Mouse (Mus musculus): Measurements from ENCODE around the gene Tlr12. TPM values are rescaled to one million over a fixed set of nuclear protein-coding genes. Genes with fewer than 3 reads are reported as not detected.
A peak's percentile ranks its signal among the peaks of the same experiment; 100 is the strongest.
"Not testable (repeated sequence)": the region's sequence is repeated elsewhere in the genome, so short reads cannot be mapped to it uniquely, and the experiment has no call there.

The Tlr12 gene
- under 1 TPM; 0.19 to 0.29 TPM for total RNA-seq (2021)

DNA sequence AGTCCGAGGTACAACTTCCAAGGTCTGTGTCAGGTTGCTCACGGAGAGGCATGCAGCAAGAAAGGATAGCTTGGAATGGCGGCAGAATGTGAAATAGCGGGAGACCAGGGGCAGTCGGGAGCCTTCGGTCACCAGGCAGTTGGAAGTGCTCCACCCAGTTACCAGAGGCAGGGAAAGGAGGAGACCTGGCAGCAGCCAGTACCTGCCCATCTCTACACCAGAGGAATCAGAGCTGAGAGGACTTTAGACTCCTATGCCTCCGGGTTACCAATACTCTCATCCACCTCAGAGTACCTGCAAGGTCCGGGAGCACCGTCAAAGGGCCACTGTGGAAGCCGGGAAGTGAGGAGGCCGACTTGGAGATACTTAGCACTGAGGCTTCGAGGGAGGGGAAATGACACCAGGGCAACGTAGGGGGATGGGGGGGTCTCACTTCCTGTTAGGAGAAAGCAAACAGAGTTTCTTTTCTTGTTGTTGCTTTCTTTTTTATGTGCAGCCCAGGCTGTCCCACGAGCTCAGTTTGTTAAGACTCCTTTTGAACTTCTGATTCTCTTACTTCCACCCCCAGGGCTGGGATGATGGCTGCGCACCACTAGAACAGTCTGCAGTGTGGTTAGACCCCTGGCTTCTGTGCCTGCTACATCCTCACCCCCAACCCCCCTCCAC is at the start of gene Tlr12:
Gene Tlr12 (minus strand): TSS at position 374 of the 666 bp plus-strand sequence.
- no peak for DNase-seq

DNA sequence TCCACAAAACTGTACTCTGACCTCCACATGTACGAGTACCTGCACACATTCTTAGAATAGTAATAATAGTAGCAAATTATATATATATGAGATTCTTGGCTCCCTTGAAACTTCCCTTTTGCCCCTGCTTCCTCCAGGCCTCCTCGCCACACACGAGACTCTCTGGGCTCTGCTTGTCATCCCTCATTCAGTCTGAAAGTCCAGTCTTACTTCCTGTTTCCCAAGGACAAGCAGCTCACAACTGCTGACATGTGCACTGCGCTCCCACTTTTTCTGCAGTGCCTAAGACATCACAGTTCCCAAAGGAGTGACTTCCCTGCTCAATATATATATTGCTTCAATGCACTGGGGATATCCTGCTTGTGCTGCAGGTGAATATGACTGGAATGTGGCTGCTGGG is 48.8 kb upstream of the Tlr12 start:
- DNase-seq = not testable (repeated sequence)

DNA sequence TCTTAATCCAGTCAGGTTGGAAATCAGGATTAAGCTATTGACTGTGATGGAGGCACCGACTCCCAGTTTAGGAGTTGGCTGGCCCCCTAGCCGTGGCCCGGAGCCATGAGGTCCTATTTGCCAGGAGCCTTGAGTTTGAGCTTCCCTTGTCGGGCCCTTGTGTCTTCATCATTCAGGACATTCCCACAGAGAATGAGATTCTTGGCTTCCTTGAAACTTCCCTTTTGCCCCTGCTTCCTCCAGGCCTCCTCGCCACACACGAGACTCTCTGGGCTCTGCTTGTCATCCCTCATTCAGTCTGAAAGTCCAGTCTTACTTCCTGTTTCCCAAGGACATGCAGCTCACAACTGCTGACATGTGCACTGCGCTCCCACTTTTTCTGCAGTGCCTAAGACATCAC is 47.9 kb upstream of the Tlr12 start:
- not testable (repeated sequence) for DNase-seq

DNA sequence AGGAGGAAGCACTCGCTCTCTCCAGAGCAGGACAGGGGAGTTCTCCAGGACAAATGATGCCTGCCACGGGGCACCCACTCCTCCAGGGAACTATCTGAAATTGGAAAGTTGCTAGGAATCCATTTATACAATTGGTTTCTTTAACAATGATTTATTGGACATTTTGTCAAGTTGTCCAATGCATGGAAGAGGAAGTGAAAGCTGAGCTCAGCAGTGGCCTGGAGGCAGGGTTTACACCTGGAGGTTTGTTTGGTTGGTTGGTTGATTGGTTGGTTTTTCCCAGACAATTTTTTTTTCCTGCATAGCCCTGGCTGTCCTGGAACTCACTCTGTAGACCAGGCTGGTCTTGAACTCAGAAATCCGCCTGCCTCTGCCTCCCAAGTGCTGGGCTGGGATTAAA is 45.6 kb upstream of the Tlr12 start:
- no peak for DNase-seq

DNA sequence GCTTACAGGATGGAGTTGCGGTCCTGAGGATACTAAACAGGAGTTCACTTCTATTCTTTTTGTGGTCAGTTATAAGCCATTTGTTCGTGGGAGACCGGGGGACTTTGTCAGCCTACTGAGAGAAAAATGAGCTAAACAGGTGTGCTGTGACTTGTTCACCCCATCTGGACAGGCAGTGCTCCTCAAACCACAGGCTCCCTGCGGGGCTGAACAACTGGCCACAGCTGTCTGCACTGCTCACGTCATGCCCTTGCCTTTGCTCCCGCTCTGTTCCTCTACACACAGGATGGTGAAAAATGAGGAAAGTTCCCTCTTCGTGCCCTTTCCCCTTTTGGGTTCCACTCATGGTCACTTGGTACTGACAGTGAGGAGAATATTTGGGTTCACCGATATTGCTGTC is 42.6 kb upstream of the Tlr12 start:
- DNase-seq = no peak

DNA sequence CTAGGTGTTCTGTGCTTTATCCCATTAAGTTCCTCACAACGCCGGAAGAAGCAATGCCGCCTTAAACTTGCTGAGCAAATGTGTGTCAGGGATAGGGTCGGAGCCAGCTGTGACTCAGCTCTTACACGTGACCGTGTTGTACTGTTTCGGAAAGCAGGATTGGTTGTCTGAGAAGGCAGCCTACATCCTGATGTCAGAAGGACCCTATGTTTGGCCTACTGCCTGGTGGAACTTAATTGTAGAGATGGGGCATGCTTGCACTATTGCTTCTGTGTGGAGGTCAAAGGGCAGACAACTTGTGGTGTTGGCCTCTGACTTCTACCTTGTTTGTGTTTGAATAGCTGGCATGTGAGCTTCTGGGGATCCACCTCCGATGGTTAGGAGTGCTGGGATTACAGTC is 41.8 kb upstream of the Tlr12 start:
- no peak for DNase-seq

DNA sequence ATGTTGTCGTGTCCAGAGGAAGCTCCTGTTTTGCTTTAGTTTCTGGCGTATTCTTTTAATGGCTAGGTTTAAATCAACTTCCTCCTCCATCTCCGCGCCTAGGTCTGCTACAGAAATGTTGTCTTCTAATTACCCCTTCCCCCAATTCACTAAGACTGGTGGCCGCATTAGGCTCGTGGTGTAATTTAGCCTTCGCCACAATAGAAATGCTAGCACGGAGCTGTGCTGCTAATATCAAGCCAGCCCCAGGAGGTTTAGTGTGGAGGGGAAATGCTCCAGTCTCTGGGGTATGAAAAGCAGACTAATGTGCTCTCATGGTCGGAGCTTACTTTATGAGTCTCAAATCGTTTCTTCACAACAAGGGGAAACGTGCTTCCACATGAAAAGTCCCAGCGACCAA is 37.0 kb upstream of the Tlr12 start:
- DNase-seq = no peak

DNA sequence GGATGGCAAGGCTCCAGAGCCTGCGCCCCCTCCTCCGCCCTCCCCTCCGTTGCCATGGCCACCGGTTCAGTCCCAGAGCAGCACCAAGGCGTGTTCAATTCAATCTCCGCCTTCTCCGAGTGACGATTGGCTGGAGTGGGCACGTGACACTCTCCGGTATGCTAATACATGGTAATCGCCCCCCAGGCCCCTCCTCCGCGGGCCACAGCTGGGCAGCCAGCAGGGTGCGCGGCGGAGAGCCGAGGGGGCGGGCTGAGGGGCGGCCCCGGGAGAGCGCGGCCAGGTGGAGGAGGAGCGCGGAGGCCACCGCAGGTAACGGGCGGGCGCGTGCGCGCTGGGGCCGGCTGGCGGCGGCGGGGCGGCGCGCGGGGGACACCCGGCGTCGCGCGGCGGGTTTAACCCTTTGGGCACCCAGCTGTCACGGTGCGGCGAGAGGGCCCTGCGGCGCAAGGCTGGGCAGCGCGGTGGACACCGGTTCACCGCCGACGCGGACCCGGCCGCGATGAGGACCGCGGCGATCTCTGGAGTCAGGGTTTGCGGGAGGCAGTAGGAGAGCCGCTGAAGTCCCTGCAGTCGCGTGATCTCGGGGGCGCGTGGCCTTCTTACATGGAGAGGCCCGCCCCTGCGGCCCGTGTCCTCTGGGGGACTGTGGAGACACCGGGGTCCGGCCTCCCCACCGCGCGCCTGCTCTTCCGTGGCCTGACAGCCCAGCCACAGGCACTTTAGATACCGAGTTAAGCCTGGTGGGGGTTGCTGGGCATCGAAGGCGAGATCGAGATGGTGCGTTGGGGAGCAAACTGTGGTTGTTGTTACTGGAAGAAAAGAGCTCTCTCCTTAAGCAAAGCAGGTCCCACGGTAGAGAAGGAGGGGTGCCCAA is 36.3 kb upstream of the Tlr12 start, which contains the start of gene Phc2:
Gene Phc2 (plus strand): TSS at position 198 of the 877 bp plus-strand sequence.
- DNase-seq = peak; percentile 92

DNA sequence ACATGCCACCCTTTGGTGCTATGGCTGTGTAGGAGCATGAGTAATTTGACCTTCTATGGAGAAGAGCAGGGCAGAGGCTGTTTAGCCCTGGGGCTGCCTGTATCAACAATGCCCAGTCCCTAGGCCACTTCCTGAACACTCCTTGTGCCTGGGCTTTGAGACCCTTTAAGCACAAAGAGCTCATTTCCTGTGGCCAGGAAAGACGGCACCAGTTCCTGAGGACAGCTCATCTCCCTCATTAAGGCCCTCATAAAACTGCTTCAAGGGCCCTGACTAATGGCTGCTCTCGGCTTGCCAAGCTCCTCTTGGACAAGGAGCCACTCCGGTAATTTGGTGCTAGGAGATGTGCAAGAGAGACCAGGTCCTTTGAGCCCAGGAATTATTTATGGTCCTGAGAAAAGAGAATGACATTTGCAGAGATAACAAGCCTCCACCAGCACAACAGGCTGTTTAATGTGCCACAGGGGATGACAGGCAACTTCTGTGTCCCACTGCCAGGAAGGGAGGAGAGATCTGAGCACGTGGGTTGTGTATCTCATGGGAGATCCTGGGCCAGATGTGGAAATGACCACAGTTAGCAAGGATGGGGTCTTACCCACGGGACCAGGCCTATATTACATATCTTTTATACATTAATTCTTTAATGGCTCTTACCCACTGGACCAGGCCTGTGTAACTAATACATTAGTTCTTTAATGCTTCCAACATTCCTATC is 34.3 kb upstream of the Tlr12 start:
- DNase-seq = no peak

DNA sequence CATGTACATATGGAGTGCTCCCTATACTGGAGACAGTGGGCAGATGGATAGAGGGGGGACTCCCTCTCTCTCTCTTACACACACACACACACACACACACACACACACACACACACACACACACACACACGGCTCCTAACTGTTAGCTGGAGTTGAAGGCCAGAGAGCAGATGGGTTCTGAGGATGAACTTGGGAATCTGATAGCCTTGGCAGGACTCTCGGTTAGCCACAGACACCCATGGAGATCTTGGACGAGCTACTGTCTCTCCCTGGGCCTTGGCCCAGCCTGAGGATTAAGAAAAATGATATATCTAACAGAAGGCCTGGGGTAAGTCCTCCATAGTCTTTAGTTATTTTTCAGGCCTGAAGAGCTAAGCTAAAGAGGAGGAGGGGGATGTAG is 33.1 kb upstream of the Tlr12 start:
- no peak for DNase-seq

DNA sequence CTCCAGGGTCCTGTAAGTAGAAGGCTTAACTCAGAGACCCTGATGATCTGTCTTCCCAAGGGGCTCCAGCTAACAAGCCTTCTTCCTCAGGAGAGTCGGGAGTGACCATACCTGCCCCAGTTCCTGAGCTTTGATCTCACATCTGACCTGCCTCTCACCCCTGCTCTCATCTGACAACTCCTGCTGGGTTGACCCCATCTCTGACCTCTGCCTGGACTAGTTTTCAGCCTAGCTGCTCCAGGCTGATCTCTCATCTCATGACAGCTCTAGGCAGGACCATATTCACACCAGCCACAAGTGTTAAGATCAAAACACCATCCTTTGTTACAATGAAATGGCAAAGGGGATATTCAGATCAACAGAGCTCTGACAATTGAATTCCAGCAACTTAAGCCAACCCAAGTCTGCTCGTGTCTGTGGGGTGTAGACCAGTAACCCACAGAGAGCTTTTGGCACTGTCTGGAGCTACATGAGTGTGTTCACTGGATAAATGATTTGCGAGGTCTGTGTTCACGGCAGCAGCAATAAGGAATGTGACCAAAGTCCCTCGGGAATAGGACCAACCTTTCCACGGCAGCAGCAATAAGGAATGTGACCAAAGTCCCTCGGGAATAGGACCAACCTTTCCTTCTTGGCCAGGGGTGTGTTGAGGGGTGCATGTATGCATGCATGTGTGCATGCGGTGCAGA is 30.3 kb upstream of the Tlr12 start:
- DNase-seq = no peak

DNA sequence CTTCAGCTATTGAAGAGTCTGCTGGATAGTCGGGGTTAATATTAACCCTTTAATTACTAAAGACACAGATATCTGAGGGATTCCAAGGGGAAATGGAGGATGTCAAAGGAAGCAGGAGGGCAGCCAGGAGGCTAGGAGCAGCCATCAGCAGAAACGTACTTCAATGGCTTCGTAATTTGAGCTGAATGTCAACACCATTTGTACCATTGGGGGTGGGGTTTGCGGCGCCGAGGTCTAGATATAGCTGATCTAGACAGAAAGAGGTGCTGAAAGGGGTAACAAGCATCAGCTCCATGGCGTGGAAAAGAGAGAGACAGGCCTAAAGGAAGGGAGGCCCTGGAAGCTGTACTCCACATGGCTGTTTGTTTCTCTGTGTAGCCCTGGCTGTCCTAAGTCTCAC is 28.3 kb upstream of the Tlr12 start:
- no peak for DNase-seq

DNA sequence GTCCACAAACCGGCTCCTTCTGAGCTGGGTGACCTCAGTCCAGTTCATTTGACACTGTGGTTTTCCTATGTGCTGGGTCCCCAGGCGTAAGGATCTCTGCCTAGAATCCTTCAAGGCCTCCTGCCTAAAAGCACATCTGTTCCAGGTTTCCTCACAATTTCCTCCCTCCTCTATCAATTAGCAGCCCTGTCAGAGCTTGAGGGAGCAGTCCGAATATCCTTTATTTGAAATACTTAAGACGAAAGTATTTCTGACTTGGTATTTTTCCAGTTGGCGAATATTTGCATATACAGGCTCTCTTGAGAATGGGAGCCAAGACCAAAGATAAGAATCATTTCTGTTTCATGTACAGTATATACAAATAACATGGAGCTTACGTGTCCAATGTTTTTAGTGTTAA is 27.5 kb upstream of the Tlr12 start:
- DNase-seq = no peak

DNA sequence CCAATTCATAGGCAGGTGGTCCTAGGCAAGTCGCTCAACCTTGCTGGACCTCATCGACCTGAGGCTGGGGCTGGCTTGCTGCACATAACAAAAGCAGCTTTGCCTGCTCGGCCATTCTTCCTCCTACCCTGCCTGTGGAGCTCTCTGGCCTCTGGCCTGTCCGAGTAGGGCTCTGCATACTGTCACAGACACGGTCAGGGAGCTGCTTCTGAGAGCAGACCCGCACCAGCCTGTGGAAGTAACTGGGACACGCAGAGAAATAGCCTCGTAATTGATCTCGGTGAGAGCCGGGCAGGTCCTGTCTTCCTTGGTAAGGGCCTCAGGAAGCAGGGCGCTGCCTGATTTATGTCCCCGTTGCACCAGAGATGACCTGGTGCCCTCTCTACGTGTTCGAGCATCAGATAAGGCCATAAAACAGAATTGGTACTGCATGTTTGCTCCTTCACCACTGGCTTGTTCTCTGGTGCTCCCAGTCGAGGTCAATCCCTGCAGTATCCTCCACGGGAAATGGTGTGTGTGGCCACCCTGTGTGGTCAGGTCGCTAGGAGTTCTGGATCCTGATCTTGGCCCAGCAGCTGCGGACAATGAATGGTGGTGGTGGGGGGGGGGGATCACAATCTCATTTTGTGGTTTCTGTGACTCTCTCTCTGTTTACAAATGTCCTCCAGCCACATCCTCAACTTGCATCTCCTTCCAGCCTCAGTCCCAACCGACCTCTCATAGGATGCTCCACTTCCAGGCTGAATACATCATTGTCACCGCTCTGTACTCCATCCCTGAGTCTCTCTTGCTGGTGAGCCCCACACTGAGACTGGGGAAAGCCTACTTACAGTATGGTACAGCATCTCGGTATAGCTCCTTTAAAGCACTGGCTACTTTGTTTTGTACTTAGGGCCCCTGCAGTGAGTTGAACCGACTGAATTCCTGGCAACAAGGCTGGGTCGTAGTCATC is 23.6 kb upstream of the Tlr12 start:
- DNase-seq = no peak

DNA sequence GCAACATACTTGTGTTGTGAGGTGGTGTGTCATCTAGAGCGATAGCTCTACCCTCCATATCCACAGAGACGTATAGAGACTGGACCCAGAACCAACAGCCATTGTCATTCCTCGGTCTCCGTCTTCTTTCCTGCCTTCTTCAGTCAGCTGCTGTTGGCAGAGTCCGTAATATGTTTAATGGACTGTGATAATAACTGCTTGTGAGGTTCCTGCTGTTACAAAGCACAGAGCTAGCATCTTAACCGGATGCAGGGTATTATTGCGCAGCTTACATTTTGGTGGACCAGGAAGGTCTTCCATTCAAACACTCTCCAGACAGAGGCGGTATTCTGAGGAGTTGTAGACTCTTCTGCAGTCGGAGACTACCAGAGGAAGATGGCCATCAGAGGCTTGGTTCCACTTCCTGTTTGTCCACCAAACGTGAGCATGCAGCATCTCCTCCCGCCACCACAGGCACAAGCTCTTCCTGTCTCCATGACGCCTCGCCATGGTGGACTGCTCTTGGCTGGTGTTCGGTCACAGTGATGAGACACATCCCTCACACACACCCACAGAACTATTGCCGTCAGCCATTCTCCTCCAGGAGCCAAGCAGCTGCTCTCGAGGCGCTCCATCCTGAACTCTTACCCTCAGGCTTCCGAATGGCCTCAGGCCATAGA is 20.0 kb upstream of the Tlr12 start:
- DNase-seq = no peak

DNA sequence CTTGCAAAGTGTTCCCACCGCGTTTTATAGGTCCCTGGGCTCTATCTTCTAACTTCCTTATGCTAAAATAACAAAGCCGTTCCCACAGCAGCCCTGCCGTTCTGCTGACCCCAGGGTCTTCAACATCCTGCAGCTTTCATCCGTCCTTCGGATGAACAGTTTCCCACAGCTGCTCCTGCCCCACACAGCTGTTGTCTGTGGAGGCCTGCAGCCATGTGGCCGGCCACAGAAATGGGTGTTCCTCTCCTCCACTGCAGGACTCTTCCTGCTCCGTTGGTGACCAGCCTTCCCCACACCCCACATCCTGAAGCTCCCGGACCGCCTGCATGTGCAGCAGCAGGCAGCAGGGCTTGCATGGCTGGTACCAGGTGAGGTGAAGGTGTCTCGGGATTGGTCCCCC is 18.8 kb upstream of the Tlr12 start:
- peak; percentile 23 for DNase-seq

DNA sequence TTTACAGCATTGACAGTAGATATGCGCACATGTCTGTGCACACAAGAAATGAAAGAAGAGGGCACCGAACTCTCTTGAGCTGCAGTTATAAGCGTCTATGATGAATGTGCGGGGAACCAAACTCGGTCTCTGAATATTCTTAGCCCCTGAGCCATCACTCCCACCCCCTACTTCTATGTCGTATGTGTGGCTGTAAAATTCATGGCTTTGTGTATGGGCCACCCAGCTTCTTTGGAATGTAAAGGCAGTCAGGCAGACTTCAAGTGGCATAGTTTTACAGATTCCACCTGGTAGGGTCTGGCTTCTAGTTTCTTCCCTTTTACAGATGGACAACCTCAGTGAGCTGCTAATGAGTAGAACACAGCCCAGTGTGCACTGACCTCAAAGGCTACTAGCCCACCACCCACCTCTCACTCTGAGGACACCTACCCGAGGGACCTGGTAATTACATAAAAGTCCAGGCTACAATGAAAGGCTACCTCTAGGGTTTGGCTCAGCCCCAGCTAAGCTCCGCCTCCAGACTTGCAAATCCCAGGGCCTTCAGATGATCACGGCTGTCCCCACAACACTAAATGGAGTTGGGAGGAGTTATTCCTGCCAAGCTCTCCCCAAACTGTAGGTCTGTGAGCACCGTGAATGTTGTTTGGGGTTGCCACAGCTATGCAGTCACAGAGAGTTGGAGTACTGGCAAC is 17.6 kb upstream of the Tlr12 start:
- DNase-seq = no peak

DNA sequence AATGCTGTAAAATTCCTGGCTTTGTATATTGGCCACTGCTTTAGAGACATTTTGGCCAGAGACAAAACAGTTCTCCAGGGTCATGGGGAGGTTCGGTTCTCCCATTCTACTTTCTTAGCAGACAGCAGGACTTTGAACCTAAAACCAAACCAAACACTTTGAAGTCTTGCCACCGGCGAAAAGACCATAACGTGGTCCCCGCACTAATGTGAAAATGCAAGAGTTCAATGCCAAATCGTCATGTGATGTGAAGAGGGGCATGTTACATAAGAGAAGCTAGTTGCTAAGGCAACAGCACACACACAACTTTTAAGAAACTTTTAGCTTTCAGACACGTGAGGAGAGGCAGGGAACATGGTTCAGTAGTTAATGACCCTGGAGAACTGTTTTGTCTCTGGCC is 17.0 kb upstream of the Tlr12 start:
- DNase-seq = no peak

DNA sequence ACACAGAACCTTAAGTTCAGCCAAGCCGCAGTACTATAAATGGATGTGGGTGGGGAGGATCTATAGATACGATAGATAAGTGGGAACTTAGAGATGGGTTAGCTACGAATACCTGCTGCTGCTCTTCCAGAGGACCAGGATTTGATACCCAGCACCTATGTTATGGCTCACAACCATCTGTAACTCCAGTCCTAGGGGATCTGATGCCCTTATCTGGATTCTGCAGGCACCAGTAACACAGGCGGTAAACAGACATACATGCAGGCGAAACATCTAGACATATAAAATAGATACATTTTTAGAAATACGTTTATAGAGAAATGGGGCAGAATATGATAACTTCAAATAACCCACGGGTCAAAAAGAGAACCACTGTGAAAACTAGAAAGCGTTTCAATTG is 2.7 kb upstream of the Tlr12 start:
- no peak for DNase-seq

DNA sequence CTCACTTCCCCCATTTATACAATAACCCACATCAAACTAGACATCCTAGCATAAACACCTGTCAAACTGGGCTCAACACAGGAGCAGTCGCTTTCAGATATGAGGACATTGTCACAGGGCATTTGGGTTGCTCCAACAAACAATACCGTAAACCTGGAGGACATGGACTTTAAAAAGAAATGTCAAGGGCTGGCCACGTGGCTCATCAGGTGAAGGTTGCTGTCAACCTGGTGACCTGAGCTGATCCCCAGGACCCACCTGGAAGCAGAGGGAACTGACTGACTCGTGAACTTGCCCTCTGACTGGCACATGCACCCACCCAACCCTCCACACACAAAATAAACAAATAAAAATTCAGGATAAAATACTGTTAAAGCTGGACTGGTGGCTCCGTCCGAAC is 2.2 kb upstream of the Tlr12 start:
- no peak for DNase-seq

Data from heart, postnatal 4 days (tissue).